Mouse (Mus musculus) gastrocnemius, postnatal 10 days (tissue): ENCODE measurements around the gene Cenpe. TPM values are rescaled to one million over a fixed set of nuclear protein-coding genes. Genes with fewer than 3 reads are reported as not detected.

ENCODE experiments used
- total RNA-seq, 2 experiments: library from RNA; stranded (reverse); gene quantifications; 2 replicates each; pipeline ENCODE4 v1.2.3; 2021

Cenpe gene
- total RNA-seq, 2 experiments from 2014 or later = 3.6 to 5.0 TPM

Other genes starting within 250 kb of the Cenpe start
- 1 to 10 TPM; 4.4 to 5.6 TPM for gene Bdh2, start 68.7 kb downstream of the Cenpe start, total RNA-seq
- 1 to 10 TPM in 1 of 2 experiments, under 1 TPM in 1; 0.23 to 7.5 TPM for gene Slc9b2, start 95.2 kb downstream of the Cenpe start, total RNA-seq
- gene Slc9b1, start 135.5 kb downstream of the Cenpe start, total RNA-seq = not detected
- 10 to 100 TPM; 21.3 to 21.8 TPM for gene Cisd2, start 211.4 kb downstream of the Cenpe start, total RNA-seq
- 100 to 1,000 TPM; 340 to 341 TPM for gene Ube2d3, start 225.6 kb downstream of the Cenpe start, total RNA-seq